Mouse (Mus musculus): ENCODE measurements at regions not wholly inside any gene's neighbourhood (a gene's known extent, or its start where the extent isn't known, plus 50 kb on each side); places are given as distances from the start of the nearest gene placed in this dataset. TPM values are rescaled to one million over a fixed set of nuclear protein-coding genes. Genes with fewer than 3 reads are reported as not detected.

DNA sequence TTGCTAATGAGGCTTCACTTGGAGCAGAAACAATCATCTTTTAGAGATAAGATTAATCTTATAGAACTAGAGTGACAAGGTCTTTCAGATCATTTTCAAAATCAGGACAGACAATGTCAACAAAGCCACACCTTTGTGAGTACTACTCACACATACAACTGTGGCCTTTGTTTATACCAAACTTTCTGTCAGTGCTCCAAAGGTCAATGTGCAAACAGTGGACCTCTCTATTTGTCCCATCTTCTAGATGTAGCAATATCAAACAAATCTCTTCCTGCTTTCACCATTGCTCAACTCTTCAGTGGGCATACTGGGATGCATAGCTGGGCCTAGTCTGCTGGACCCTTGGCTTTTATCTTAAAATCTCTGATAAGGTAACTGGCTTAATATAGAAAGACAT is 300.9 kb upstream of the Egfl6 start:
- intact Hi-C loops (cut with DNase I): no loop called here
- no peak for DNase-seq (ENCODE audit: low spot score)

- intact Hi-C loops (cut with DNase I): no loop called here
- no peak for DNase-seq (ENCODE audit: low spot score)
Observed at GRCm38 (mm10) chrX:166869515-166869914, 284.0 kb upstream of the Egfl6 start.

DNA sequence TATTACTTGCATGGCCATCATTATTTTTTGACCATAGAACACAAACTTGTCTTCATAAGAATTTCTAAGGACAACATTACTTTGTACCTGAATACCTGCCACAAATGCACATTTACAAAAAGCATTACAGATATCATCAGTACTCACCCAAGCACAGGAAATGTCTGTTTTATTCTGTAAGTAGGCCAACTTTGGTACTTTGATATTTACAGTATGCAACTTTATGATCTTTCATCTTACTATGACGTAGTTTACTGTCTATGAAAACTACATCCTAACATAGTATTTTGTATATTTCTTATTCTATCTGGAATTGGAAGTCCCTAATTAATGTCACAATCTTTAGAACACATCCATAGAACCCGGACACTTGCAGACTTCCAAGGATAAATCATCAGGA is 282.2 kb upstream of the Egfl6 start:
- DNase-seq (ENCODE audit: low spot score): no peak
- intact Hi-C loops (cut with DNase I): no loop called here

Small RNA genes lying in the stretch of these regions (microRNA-seq; reads per million reads assigned to microRNA genes)
- gene Gm22368 (not detected), gene Gm44376 (not detected)
